Mouse (Mus musculus) megakaryocyte, embryonic 14.5 days (primary cell): ENCODE data around the gene Apol11b.
"Not testable (repeated sequence)": the region's sequence is repeated elsewhere in the genome, so short reads cannot be mapped to it uniquely, and the experiment has no call there.

Experiments
- FLI1 ChIP-seq: IDR thresholded peaks from 2 replicates; pipeline ENCODE4 v1.6.1; 2012; ENCODE audit warnings: low read length, inconsistent platforms, mixed read lengths
- GATA1 ChIP-seq: IDR thresholded peaks from 3 replicates; pipeline ENCODE4 v1.6.1; 2012; ENCODE audit warnings: mixed read lengths, low read length, inconsistent platforms, borderline replicate concordance

- not testable (repeated sequence) for TF ChIP-seq GATA1, FLI1
Observed at GRCm38 (mm10) chr15:77659773-77660172, 16.7 kb upstream of the Apol11b start.
